Mouse (Mus musculus): ENCODE results near the gene Sdad1.

The Sdad1 gene

GRCm38 (mm10) chr5:92239333-92240232, 70.7 kb downstream of the Sdad1 start:
- DNase-seq (ENCODE audit: low spot score) = no peak

GRCm38 (mm10) chr5:92234939-92235557, 75.2 kb downstream of the Sdad1 start:
- DNase-seq (ENCODE audit: low spot score) = no peak
